Mouse (Mus musculus): ENCODE results near the gene Lmbr1.

Lmbr1 gene

GRCm38 (mm10) chr5:29251496-29251873, 126.7 kb downstream of the Lmbr1 start:
- no peak for DNase-seq

GRCm38 (mm10) chr5:29250795-29251495, 127.2 kb downstream of the Lmbr1 start:
- DNase-seq: no peak

- DNase-seq: no peak
Observed at GRCm38 (mm10) chr5:29244769-29245168, 133.4 kb downstream of the Lmbr1 start.

GRCm38 (mm10) chr5:29238379-29238778, 139.8 kb downstream of the Lmbr1 start:
- DNase-seq: no peak

- DNase-seq: no peak
Observed at GRCm38 (mm10) chr5:29230481-29230880, 147.7 kb downstream of the Lmbr1 start.

GRCm38 (mm10) chr5:29224089-29224488, 154.1 kb downstream of the Lmbr1 start:
- no peak for DNase-seq

- DNase-seq: no peak
Observed at GRCm38 (mm10) chr5:29217997-29218396, 160.2 kb downstream of the Lmbr1 start.

GRCm38 (mm10) chr5:29211980-29212555, 166.1 kb downstream of the Lmbr1 start:
- no peak for DNase-seq

- no peak for DNase-seq
Observed at GRCm38 (mm10) chr5:29205690-29206089, 172.5 kb downstream of the Lmbr1 start.

- DNase-seq: no peak
Observed at GRCm38 (mm10) chr5:29199868-29200267, 178.3 kb downstream of the Lmbr1 start.

- DNase-seq: no peak
Observed at GRCm38 (mm10) chr5:29198960-29199488, 179.2 kb downstream of the Lmbr1 start.

GRCm38 (mm10) chr5:29197187-29197586, 181.0 kb downstream of the Lmbr1 start:
- DNase-seq: no peak

GRCm38 (mm10) chr5:29196264-29196658, 181.9 kb downstream of the Lmbr1 start:
- peak; percentile 5 for DNase-seq

GRCm38 (mm10) chr5:29195570-29196263, 182.5 kb downstream of the Lmbr1 start, which contains the start of gene Rnf32:
Gene Rnf32, plus strand, starts transcription at chr5:29195992.
- peak; percentile 90 for DNase-seq

GRCm38 (mm10) chr5:29195231-29195569, 183.0 kb downstream of the Lmbr1 start:
- no peak for DNase-seq

GRCm38 (mm10) chr5:29186798-29187197, 191.4 kb downstream of the Lmbr1 start:
- DNase-seq: no peak
